Mouse (Mus musculus): ENCODE results near the gene Rapgef5.
"Not testable (repeated sequence)": the region's sequence is repeated elsewhere in the genome, so short reads cannot be mapped to it uniquely, and the experiment has no call there.

Gene Rapgef5

GRCm38 (mm10) chr12:117770211-117770610 is 253.9 kb downstream of the Rapgef5 start:
- no peak for DNase-seq (ENCODE audit: low spot score)

- DNase-seq (ENCODE audit: low spot score): no peak
Observed at GRCm38 (mm10) chr12:117771156-117771555, 254.9 kb downstream of the Rapgef5 start.

- DNase-seq (ENCODE audit: low spot score): peak; percentile 8
Observed at GRCm38 (mm10) chr12:117772638-117773037, 256.4 kb downstream of the Rapgef5 start.

DNA sequence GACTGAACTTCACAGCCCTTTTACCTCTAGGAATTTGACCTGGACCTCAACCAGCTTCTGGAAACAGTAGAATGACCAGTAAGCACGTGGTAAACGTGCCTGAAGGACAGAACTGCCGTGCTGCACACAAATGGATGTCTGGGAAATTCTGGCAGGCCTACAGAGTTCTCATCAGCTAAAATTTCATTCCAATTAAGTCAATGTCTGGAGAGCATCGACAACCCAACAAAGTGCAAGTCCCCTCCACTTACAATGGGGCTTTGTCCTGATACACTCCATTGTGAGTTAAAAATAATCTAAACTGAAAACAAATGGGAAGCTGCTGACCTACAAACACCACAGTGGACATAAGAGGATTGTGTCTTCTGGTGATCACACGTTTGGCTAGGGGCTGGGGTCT is 260.6 kb downstream of the Rapgef5 start:
- DNase-seq (ENCODE audit: low spot score): no peak

GRCm38 (mm10) chr12:117781360-117781759 is 265.1 kb downstream of the Rapgef5 start:
- no peak for DNase-seq (ENCODE audit: low spot score)

DNA sequence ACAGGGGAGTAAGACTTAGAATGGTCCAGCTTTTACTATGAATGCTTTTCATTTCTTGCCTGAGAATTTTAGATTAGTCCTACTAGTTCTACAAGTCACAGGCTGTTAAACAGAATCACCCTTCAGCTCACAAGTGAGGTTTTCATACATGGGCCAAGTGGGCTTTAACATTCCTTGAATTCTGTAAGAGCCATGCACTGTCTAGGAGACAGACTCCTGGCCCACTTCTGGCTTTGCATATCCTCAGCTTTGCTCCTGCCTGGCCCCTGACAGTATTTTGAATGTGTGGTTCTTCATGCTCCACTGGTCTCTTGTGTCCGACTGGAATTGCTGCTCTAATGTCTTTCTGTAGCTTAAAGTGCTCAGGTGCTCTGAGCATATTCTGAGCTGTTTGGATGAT is 267.1 kb downstream of the Rapgef5 start:
- DNase-seq (ENCODE audit: low spot score): no peak

DNA sequence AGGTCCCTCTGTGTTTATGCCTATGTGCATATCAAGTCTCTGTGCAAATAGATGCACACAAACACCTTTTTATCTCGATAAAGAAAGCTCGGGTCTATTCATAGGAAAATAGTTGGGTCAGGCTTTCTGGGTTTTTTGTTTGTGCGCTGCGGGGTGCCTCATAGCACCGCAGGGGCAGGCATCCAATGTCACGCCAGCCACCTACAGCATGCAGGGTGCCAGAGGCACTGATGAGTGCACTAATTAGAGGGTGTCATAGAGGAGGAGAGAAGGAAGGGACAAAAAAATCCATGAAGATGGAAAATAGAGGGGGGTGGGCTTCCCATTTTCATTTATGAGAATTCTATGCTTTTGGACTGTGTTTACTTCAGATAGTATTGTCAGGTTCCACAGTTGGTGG is 270.3 kb downstream of the Rapgef5 start:
- no peak for DNase-seq (ENCODE audit: low spot score)

- DNase-seq (ENCODE audit: low spot score): no peak
Observed at GRCm38 (mm10) chr12:117788513-117789011, 272.3 kb downstream of the Rapgef5 start.

DNA sequence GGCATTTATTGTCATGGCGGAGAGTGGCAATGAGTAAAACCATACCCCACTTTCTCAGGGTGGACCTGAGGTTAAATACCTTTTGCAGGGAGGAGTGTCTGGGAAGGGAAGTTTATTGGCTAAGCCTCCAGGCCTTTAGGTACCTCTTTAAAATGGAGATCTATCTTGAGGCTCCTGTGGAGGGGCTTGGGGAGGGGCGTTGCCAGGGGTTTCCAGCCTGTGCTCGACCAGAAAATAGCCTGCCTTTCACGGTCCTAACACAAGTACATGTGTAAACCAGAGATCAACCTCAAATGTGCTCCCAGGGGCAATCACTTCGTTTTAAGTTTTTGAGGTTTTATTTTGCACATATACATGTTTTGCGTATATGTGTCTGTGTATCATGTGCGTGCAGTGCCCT is 272.7 kb downstream of the Rapgef5 start:
- no peak for DNase-seq (ENCODE audit: low spot score)

DNA sequence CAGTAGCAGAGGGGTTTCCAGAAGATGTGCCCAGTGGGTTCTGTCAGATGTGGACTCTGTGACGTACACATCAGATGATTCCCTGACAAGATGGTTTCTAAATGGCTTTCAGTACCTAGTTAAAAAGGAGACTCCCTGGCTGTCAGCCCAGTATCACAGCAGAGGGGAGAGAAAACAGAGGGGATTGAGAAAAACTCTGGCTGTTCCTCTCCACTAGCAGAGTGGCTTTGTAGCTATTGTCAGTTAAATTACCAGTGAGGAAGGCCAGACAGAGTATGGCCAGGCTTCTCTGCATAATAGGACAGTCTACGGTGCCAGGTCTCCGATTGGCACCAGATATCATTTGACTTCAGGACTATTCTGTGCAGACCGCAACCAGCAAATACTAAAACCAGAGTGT is 279.0 kb downstream of the Rapgef5 start:
- no peak for DNase-seq (ENCODE audit: low spot score)

DNA sequence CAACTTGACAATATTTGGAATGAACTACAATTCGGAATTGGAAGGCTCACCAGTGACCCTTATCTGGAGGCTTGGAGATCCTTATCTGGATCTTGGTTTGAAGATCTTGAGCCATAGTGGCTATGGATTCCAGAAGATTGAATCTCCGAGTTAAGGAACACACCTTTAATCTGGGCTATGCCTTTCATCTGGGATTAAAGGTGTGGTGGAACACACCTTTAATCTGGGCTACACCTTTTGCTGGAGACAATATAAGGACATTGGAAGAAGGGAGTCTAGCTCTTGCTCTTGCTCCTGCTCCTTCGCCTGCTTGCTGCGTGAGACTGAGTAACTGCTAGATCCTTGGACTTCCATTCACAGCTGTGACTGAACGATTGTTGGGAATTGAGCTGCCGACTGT is 287.7 kb downstream of the Rapgef5 start, which contains the start of gene Cdca7l:
Gene Cdca7l (plus strand): TSS at position 301 of the 400 bp plus-strand sequence.
- not testable (repeated sequence) for DNase-seq (ENCODE audit: low spot score)

DNA sequence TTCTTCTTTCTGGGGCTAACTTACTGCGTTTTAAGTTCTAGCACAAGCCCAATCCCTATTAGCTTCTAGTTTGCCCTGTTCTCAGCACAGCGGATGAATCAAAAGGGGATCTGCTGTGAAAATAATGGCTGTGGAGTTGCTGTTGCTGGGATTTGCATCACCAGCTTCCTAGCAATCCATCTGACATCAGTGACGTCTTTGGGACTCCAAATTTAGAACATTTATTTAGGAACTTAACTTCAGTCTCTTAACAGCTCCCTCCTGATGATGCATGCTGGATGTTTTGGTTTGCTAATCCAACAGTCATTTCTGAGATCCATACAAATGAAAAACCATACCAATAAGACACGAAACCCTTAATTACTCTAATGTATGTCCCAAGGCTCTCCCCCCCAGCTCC is 289.3 kb downstream of the Rapgef5 start:
- DNase-seq (ENCODE audit: low spot score): no peak

DNA sequence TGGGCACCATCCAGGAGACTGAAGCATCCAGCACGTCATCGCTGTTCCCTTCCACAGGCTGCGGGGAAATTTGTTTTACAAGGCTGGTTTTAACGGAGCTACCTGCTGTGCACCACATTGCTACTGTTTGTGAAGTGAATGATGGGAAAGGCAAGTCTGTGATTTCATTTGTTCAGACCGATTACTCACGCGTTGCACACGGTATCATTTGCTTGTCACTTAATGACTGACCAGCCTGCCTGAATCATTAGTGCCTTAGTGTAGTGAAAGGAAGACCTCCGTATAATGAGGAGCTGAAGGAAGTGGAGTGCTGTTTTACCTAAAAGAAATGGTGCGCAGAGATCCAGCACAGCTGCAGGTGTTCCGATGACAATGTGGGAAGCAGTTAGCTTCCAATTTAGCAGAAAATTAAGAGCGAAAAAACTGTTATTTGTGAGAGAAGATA is 289.8 kb downstream of the Rapgef5 start:
- no peak for DNase-seq (ENCODE audit: low spot score)

DNA sequence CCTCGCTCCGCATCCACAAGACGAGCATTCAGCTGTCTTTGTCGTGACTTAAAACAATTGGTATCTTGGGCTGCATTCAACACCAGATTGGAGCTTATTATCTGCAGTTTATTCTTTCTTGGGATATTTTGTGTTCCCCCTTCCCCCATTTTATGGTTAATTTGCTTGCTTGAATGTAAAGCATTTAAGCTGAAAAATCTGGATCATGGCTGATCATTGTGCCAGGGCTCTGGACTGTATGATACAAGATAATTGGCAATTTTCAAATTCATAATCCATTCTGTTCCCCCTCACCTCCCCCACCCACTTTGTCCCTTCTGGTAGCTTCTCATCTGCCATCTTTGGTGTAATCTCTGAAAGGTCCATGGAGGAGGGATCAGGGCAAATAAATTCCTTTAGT is 290.2 kb downstream of the Rapgef5 start:
- no peak for DNase-seq (ENCODE audit: low spot score)

GRCm38 (mm10) chr12:117807637-117808036 is 291.4 kb downstream of the Rapgef5 start:
- DNase-seq (ENCODE audit: low spot score): no peak

- no peak for DNase-seq (ENCODE audit: low spot score)
Observed at GRCm38 (mm10) chr12:117808355-117809326, 292.4 kb downstream of the Rapgef5 start.
